Mouse (Mus musculus): Measurements from ENCODE around the gene Ddi2. TPM values are rescaled to one million over a fixed set of nuclear protein-coding genes. Genes with fewer than 3 reads are reported as not detected.

Gene Ddi2
- polyA plus RNA-seq, 2 experiments: 18.5 to 22.1 TPM

DNA sequence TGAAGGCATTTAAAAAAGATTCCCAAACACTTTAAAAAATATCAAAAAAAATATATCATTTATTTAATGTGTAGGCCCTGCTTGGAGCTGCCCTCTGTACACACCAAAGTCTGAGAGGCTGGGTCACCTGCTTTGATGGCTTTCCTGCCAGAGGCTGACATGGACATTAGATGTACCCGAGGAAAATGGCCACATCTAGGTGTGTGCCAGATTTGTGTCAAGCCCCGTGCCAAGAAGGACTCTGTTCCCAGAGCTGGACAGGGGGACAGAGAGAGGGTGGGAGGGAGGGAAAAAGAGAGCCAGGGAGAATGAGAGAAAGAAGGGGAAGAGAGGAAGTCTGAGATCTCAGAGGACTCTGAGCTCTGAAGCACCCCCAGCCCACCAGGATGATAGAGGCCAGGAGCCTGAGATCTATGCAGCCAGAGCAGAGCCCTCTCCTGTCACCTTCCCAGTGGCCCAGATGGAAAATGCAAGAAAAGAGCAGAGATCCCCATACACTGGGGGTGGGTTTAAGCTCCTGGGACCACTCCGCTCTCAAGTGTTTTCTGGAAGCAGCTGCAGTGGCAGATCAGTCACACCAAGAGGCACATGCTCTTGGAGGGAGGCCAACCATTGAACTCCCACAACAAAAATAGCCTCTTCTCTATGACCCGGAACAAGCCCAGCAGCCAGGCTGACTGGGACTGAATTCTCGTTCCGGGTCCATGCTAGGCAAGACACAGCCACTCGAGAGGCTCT is 79.9 kb downstream of the Ddi2 start:
- 0 out of 2 replicates have a peak, but pooled peaks cover 2% of the 10 kb centered on the region for H3K4me1 ChIP-seq (ENCODE audit: control insufficient read depth, insufficient read depth, low read length)
- no peak overlapping the region for H3K9ac ChIP-seq (ENCODE audit: low read depth, low read length, severe bottlenecking)
- H3K27me3 ChIP-seq (ENCODE audit: control insufficient read depth, insufficient read depth, low read length): no peaks in the 10 kb centered on the region
- peaks cover 40% of the 10 kb centered on the region for H3K36me3 ChIP-seq (ENCODE audit: control insufficient read depth, insufficient read depth, low read length)
- TF ChIP-seq POLR2A (IDR thresholded peaks at IDR 0.05; ENCODE audit: borderline replicate concordance, extremely low read depth, insufficient read depth, insufficient read length): no peak
- 58% methylated on average over 7 of the region's 7 CpGs for WGBS
- no peak overlapping the region for H3K4me2 ChIP-seq (replicated peaks; ENCODE audit: low read depth, low read length, severe bottlenecking)
- peak; percentile 76 for DNase-seq (ENCODE audit: low spot score)
- peak; percentile 75; the same call in 1 of the 2 replicates for ATAC-seq (ENCODE audit: low FRiP score, low read depth)
- 0 out of 2 replicates have a peak overlapping the region, but pooled peaks have one; percentile 14 for H3K27ac ChIP-seq (replicated peaks; ENCODE audit: low read depth, low read length)
- H3K4me3 ChIP-seq (replicated peaks; ENCODE audit: low read length): no peak overlapping the region
- no peaks in the 10 kb centered on the region for H3K9me3 ChIP-seq (ENCODE audit: control insufficient read depth, low read length)

DNA sequence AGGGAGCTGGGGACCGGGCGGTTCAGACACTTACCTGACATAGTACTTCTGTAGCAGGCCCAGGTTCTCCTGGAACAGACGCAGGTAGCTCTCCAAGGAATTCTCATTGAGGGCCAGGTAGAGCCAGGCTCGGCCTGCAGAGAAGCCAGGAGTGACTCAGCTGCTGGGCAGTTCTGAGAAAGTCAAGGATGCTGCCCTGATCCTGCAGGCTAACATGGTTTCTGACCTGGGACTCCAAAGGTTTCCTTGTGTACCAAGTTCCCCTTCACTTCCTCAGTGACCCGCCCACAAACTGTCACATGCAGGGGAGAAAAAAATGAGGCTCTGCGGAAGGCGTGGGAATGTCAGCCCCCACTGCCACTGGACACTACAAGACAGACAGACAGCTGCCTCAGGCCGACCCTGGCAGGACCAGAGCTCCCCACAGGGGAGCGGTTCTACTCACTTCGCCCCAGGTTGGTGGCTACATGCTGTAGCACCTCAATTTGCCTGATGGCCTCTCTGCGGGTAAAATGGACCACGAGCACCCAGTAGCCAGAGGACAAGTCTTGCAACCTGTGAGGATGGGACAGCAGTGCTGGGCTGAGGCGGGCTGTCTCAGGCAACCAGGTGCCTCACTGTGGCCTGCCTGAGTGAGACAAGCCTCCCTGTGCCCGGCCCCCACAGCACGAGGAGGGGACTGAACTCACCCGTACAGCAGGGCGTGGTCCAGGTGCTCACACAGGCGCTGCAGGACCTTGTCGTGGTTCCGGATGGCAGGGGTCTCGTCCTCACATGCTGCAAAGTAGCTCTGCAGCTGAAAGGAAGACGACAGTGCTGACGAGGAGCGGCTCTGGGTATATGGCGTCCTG is 81.0 kb downstream of the Ddi2 start:
- Histone ChIP-seq H3K4me1 (ENCODE audit: control insufficient read depth, insufficient read depth, low read length) (no peaks in the 10 kb centered on the region), H3K4me2 (replicated peaks; ENCODE audit: low read depth, low read length, severe bottlenecking) (no peak overlapping the region), H3K27me3 (ENCODE audit: control insufficient read depth, insufficient read depth, low read length) (no peaks in the 10 kb centered on the region), H3K9me3 (ENCODE audit: control insufficient read depth, low read length) (no peaks in the 10 kb centered on the region), H3K9ac (ENCODE audit: low read depth, low read length, severe bottlenecking) (no peak overlapping the region), H3K27ac (replicated peaks; ENCODE audit: low read depth, low read length) (no peak overlapping the region), H3K4me3 (replicated peaks; ENCODE audit: low read length) (no peak overlapping the region), H3K36me3 (ENCODE audit: control insufficient read depth, insufficient read depth, low read length) (peaks cover 51% of the 10 kb centered on the region)
- no peak for DNase-seq (ENCODE audit: low spot score)
- 89% methylated on average over 25 of the region's 25 CpGs for WGBS
- ATAC-seq (ENCODE audit: low FRiP score, low read depth): no peak
- no peak for TF ChIP-seq POLR2A (IDR thresholded peaks at IDR 0.05; ENCODE audit: borderline replicate concordance, extremely low read depth, insufficient read depth, insufficient read length)

DNA sequence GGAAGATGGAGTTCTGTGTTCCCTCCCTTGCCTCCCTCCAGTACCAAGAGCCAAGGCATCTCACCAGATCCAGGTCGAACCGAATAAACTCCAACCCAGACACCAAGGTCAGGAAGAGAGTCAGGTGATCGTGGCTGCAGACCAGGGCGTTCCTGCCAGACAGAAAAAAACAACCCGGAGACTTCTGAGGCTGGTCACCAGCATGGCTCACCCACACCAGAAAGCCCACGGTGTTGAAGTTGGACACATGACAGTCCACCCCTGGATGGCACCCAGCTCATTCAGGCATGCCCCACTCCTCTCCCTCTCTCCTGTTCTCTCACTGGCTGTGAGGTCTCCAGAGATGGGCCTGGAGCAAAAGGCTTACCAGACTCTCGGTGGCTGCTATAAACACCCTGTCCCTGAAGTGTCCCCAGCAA is 81.9 kb downstream of the Ddi2 start:
- 84% methylated on average over 7 of the region's 7 CpGs for WGBS
- Histone ChIP-seq H3K9me3 (ENCODE audit: control insufficient read depth, low read length) (no peaks in the 10 kb centered on the region), H3K36me3 (ENCODE audit: control insufficient read depth, insufficient read depth, low read length) (peaks cover 58% of the 10 kb centered on the region), H3K27ac (replicated peaks; ENCODE audit: low read depth, low read length) (no peak overlapping the region), H3K27me3 (ENCODE audit: control insufficient read depth, insufficient read depth, low read length) (no peaks in the 10 kb centered on the region), H3K9ac (ENCODE audit: low read depth, low read length, severe bottlenecking) (no peak overlapping the region), H3K4me1 (ENCODE audit: control insufficient read depth, insufficient read depth, low read length) (no peaks in the 10 kb centered on the region), H3K4me3 (replicated peaks; ENCODE audit: low read length) (no peak overlapping the region), H3K4me2 (replicated peaks; ENCODE audit: low read depth, low read length, severe bottlenecking) (no peak overlapping the region)
- TF ChIP-seq POLR2A (IDR thresholded peaks at IDR 0.05; ENCODE audit: borderline replicate concordance, extremely low read depth, insufficient read depth, insufficient read length): no peak
- no peak for ATAC-seq (ENCODE audit: low FRiP score, low read depth)
- no peak for DNase-seq (ENCODE audit: low spot score)

GRCm38 (mm10) chr4:141639474-141639873 is 83.7 kb downstream of the Ddi2 start:
- Histone ChIP-seq H3K4me1 (ENCODE audit: control insufficient read depth, insufficient read depth, low read length) (no peaks in the 10 kb centered on the region), H3K4me3 (replicated peaks; ENCODE audit: low read length) (no peak overlapping the region), H3K27ac (replicated peaks; ENCODE audit: low read depth, low read length) (no peak overlapping the region), H3K36me3 (ENCODE audit: control insufficient read depth, insufficient read depth, low read length) (peaks cover 68% of the 10 kb centered on the region), H3K4me2 (replicated peaks; ENCODE audit: low read depth, low read length, severe bottlenecking) (no peak overlapping the region), H3K9ac (ENCODE audit: low read depth, low read length, severe bottlenecking) (no peak overlapping the region), H3K9me3 (ENCODE audit: control insufficient read depth, low read length) (no peaks in the 10 kb centered on the region), H3K27me3 (ENCODE audit: control insufficient read depth, insufficient read depth, low read length) (no peaks in the 10 kb centered on the region)
- TF ChIP-seq POLR2A (IDR thresholded peaks at IDR 0.05; ENCODE audit: borderline replicate concordance, extremely low read depth, insufficient read depth, insufficient read length): no peak
- 76% methylated on average over 11 of the region's 11 CpGs for WGBS
- no peak for ATAC-seq (ENCODE audit: low FRiP score, low read depth)
- DNase-seq (ENCODE audit: low spot score): no peak

DNA sequence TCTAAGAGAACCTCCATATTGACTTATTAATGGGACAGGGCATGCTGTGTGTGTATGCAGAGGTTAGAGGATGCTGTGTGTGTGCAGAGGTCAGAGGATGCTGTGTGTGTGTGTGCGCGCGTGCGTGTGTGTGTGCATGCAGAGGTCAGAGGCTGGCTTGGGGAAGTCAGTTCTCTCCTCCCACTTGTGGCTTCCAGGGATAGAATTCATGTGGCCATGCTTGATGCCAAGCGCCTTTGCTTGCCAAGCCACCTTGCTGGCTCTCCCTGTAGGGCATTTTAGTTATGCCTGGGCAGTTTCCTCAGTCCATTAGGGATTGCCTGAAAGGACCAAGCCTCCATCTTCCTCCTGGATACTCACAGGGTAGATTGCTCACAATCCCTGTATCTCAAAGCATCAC is 86.5 kb downstream of the Ddi2 start:
- H3K9ac ChIP-seq (ENCODE audit: low read depth, low read length, severe bottlenecking): no peak overlapping the region
- no peak for TF ChIP-seq POLR2A (IDR thresholded peaks at IDR 0.05; ENCODE audit: borderline replicate concordance, extremely low read depth, insufficient read depth, insufficient read length)
- H3K4me1 ChIP-seq (ENCODE audit: control insufficient read depth, insufficient read depth, low read length): no peaks in the 10 kb centered on the region
- no peak overlapping the region for H3K4me2 ChIP-seq (replicated peaks; ENCODE audit: low read depth, low read length, severe bottlenecking)
- H3K9me3 ChIP-seq (ENCODE audit: control insufficient read depth, low read length): no peaks in the 10 kb centered on the region
- 93% methylated on average over 5 of the region's 5 CpGs for WGBS
- DNase-seq (ENCODE audit: low spot score): no peak
- no peaks in the 10 kb centered on the region for H3K27me3 ChIP-seq (ENCODE audit: control insufficient read depth, insufficient read depth, low read length)
- H3K4me3 ChIP-seq (replicated peaks; ENCODE audit: low read length): no peak overlapping the region
- no peak overlapping the region for H3K27ac ChIP-seq (replicated peaks; ENCODE audit: low read depth, low read length)
- H3K36me3 ChIP-seq (ENCODE audit: control insufficient read depth, insufficient read depth, low read length): peaks cover 86% of the 10 kb centered on the region
- ATAC-seq (ENCODE audit: low FRiP score, low read depth): no peak
